Mouse (Mus musculus) stomach, postnatal 0 days (tissue): ENCODE results near the gene Nomo1.

Experiments used
- CTCF ChIP-seq: IDR thresholded peaks from 2 replicates; pipeline ENCODE4 v1.5.1; 2016; ENCODE audit warnings: antibody characterized with exemption, low read depth, mild to moderate bottlenecking, moderate library complexity
- EP300 ChIP-seq: optimal IDR thresholded peaks from 2 replicates; pipeline ENCODE3; 2016; ENCODE audit warnings: antibody characterized with exemption

DNA sequence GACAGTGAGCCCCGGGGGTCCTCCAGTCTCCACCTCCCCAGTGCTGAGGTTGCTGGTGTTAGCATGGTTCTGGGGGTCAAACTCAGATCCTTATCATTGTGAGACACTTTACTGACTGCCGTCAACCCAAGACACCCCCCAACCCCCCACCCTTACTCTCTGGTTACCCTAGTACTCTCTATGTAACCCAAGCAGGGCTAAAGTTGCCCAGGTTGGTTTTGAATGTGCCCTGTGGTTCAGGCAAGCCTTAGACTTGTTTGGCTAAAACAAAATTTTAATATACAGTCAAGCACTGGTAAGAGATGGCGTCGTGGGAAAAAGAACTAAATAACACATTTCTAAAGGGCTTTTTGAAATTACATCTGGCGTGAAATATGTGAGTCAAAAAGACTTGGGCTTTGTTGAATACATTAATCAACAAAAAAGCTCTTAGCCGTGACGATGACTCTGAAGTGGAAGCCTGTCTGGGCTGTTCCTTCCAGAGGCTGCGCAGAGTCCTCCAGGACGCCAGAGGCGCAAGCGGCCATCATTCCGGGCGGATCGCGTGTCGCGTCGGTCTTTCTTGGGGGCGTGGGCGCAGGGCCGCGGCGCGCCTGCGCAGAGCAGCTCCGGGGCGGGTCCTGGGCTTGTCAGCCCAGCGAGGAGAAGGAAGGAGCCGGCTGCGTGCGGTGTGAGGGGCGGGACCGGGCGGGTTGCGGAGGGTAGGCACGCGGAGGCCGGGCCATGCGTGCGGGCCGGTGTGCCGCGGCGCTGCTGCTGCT is at the start of gene Nomo1:
- peak; percentile 87 for TF ChIP-seq CTCF
- TF ChIP-seq EP300 = no peak
